Mouse (Mus musculus) retina, adult 2 months (tissue): Measurements from ENCODE around the gene Gm38394.
A peak's percentile ranks its signal among the peaks of the same experiment; 100 is the strongest.

Experiments
- DNase-seq: peaks from one replicate; pipeline ENCODE4 v3.0.0-alpha.2; 2012; ENCODE audit warnings: low read depth, low spot score

Gene Gm38394

DNA sequence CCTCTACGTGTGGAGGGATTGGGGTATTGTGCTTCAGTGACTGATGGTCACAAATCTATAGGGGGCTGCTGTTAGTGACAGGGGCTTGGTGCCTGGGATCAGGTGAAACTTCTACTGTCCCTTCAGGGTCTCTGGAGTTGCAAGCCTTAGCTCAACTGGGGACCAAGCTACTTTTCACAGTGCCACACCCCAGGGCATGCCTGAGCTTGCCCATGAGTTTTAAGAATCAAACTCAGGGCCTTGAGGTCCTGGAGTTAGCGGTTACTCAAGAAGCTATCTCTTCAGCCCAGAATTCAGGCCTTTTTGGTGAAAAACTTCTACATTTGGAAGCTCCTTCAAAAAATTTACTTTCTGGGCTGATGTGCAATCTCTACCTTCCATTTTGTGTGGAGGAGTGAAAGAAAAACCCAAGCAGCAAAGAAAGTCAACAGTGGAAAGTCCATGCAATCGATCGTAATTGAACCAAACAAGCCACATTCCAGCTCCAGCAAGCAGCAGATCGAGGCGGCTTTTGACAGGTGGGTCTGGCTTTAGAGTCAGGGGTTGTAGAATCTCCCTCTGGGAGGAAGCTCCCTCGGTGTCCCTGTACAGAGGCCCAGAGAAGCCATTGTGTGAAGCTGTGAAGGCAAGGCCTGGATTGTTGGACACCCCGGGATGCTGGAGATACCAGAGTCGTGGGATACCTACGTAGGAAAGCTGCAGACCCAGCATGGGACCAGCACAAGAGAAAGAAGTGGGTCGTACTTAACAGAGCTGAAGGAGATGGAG lies 3.3 kb upstream of the Gm38394 start:
- DNase-seq: no peak

DNA sequence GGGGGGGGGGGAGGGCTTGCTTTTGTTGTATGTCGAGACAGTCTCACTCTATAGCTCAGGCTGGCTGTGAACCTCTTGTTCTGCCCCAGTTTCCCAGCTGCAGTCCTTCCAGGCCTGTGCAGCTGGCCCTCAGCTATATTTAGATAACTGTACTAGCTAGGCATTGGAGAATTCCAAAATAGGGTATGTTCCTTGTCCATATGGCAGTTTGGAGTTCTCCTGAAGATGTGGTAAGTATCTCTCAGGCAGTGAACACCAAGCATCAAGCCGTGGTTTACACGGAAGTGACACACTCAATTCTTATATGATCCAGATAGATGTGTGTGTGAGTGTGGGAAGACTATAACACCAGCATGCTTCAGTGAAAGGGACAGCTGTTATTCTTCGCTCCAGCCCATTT lies 2.3 kb upstream of the Gm38394 start:
- no peak for DNase-seq

GRCm38 (mm10) chr1:133662941-133663340 lies 1.8 kb upstream of the Gm38394 start:
- no peak for DNase-seq

- DNase-seq: peak; percentile 20
Measured at GRCm38 (mm10) chr1:133660466-133661202, 484 bp downstream of the Gm38394 start, which contains the start of gene Zbed6. Gene Zbed6 (minus strand): TSS chr1:133660885.

DNA sequence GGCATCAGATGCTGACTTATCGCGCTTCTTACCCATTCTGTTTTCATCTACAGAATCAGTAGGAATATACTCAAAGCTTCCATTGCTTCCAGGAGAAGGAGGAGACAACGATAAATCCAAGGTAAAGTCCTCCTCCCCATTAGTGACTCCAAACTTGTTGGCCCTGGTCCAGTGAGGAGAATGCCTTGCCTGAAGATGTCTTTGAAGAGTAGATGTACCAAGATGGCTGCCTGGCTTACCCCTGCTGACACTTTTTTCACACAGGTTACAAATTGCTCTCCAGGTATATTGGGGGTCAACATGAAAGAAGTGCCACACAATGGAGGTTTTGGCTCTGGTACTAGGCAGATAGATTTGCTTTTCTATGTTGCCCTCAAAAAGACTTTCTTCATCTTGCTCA lies 2.2 kb downstream of the Gm38394 start:
- no peak for DNase-seq

DNA sequence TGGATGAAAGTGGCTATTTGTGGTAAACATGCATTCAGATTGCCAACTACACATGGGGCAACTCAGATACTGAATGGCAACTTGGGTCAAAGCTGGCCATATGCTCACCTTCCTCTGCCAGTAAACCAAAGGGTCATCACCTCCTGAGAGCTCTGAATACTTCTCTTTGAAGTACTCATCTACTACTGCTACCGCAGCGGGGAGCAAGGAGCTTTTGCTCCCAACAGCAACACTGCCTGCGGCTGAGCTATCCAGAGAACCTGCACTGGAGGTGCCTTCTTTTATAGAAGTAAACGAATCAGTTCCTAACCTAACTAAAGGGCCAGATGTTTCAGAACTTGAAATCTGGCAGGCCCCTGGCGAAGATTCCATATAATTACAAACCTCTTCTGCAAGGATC lies 4.3 kb downstream of the Gm38394 start:
- no peak for DNase-seq

- DNase-seq: no peak
Measured at GRCm38 (mm10) chr1:133653033-133653432, 8.1 kb downstream of the Gm38394 start.

DNA sequence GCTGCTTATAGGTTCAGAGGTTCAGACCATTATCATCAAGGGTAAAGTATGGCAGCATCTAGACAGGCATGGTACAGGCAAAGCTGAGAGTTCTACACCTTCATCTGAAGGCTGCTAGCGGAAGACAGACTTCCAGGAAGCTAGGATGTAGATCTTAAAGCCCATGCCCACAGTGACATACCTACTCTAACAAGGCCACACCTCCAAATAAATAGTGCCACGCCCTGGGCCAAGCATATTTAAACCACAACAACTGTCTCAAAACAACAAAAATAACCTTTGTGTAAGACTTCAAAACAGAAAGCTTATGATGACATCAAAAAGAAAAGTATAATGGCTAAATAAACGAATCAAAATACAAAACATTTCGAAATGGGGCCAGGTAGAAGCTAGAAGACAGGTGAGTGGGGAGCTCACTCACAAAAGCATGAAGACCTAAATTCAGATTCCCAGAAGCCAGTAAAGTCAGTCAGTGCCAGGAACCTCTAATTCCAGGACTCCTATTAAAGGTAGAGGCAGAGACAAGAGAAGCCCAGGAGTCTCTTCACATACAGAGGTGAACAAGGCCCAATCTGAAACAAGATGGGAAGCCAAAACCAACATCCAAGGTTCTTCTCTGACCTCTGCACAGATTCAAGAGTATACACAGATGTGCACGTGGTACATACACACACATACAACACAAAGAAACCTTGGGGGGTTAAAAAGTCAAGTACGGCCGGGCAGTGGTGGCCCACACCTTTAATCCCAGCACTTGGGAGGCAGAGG lies 10.6 kb downstream of the Gm38394 start:
- DNase-seq: no peak

GRCm38 (mm10) chr1:133645652-133646051 lies 15.5 kb downstream of the Gm38394 start:
- no peak for DNase-seq

DNA sequence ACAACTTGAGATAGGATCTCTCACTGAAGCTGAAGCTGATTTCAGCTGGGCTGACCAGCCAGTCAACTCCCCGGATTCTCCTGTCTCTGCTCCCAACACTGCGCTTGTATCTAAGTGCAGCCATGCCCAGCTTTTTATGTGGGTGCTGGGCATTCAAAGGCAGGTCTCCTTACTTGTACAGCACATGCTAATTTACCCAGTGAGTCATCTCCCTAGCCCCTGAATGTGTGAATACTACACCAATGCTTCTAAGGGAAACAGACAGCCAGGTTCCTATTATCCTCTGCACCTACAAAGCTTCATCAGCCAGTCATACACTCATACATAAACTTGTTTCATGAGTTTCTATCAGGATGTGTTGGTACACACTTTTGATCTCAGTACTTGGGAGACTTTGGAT lies 20.0 kb downstream of the Gm38394 start:
- no peak for DNase-seq

- DNase-seq: no peak
Measured at GRCm38 (mm10) chr1:133638517-133638916, 22.6 kb downstream of the Gm38394 start.

- no peak for DNase-seq
Measured at GRCm38 (mm10) chr1:133632168-133632567, 28.9 kb downstream of the Gm38394 start.

GRCm38 (mm10) chr1:133625052-133625451 lies 36.1 kb downstream of the Gm38394 start:
- no peak for DNase-seq

GRCm38 (mm10) chr1:133618311-133618710 lies 42.8 kb downstream of the Gm38394 start:
- no peak for DNase-seq

GRCm38 (mm10) chr1:133617908-133618307 lies 43.2 kb downstream of the Gm38394 start:
- DNase-seq: no peak

DNA sequence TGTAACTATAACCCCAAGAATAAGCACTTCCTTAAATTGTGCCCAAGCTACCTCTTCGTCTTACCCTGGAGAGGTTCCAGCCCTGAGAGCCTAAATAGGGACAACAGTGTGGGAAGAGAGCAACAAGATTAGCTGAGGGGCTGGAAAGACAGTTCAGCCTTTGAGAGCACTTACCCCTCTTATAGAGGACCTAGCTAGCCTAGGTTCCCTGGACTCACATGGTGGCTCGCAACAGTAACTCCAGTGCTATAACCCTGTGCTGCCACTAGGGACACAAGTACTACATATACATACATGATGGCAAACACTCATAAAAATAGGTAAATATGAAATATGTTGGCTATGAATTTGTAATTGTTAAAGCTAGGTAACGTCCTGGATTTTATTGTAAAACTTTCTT lies 47.3 kb downstream of the Gm38394 start:
- DNase-seq: no peak

DNA sequence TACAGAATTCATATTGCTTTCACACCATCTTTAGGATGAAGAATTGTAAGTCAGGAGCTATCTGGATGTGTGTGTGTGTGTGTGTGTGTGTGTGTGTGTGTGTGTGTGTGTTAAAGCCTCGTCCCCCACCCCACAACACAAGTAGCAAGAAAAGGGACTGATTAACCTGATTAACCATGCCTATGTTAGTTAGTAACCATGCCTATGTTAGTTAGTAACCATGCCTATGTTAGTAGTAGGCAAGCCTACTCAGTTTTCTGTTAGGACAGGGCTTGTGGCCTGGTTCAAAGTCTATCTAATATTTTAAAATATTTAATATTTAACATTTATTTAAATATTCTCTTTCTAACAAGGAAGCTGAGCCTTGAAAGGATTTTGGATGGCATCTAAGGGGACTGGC lies 49.7 kb downstream of the Gm38394 start:
- DNase-seq: no peak

- DNase-seq: no peak
Measured at GRCm38 (mm10) chr1:133610601-133611000, 50.5 kb downstream of the Gm38394 start.

- DNase-seq: peak; percentile 97
Measured at GRCm38 (mm10) chr1:133609771-133610502, 51.2 kb downstream of the Gm38394 start, which contains the start of gene Snrpe. Gene Snrpe (minus strand): TSS chr1:133610291.

DNA sequence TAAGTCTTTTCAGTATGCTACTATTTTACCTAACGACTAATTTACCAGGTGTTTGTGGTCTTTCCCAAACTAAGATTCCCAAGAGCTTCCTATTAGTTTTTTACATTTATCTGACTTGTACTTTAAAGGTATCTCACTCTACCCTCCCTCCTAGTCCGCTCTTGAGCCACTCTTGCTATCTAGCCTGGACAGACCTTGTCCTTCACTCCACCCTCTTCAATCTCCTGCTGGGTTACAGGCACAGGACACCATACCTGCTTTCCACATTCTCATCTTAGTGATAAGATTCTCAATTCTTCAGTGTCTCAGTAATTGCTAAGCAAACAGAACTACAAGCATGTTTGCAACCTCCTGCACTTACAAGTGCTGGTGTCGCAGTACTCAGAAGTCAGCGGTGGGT lies 57.9 kb downstream of the Gm38394 start:
- no peak for DNase-seq

GRCm38 (mm10) chr1:133596298-133597007 lies 64.7 kb downstream of the Gm38394 start:
- no peak for DNase-seq
